Mouse (Mus musculus) CH12.LX (cell line): ENCODE measurements around the gene Ell2. TPM values are rescaled to one million over a fixed set of nuclear protein-coding genes. Genes with fewer than 3 reads are reported as not detected.

Experiments
- DNase-seq: peaks from one replicate; pipeline ENCODE4 v3.0.0-alpha.2; 2013; ENCODE audit errors: extremely low read depth
- H3K27ac ChIP-seq: 2 replicates; pipeline ENCODE4 v1.5.1; 2012; ENCODE audit warnings: low read depth, mild to moderate bottlenecking, control low read depth, moderate library complexity; ENCODE audit not compliant: insufficient read depth
- H3K27me3 ChIP-seq: replicated peaks from 2 replicates; pipeline ENCODE3; 2012; ENCODE audit warnings: inconsistent platforms
- H3K36me3 ChIP-seq, 2 experiments: replicated peaks in 1 of 2; 2 replicates each; pipeline versions ENCODE3 to v1.6.1; 2012; ENCODE audit warnings: inconsistent platforms in 1 of 2, low read length in 1 of 2, mild to moderate bottlenecking in 1 of 2, mixed read lengths in 1 of 2, moderate library complexity in 1 of 2; ENCODE audit not compliant: control insufficient read depth in 1 of 2, insufficient read depth in 1 of 2
- H3K4me1 ChIP-seq, 2 experiments: 2 replicates each; pipeline ENCODE4 v1.6.1; 2012; ENCODE audit warnings: inconsistent platforms in 1 of 2, moderate library complexity in 1 of 2; ENCODE audit not compliant: insufficient read depth in 2 of 2, control insufficient read depth in 1 of 2
- H3K4me2 ChIP-seq: 2 replicates; pipeline ENCODE4 v1.6.1; 2012; ENCODE audit warnings: low read depth, mild to moderate bottlenecking, control low read depth; ENCODE audit not compliant: poor library complexity, insufficient read depth, severe bottlenecking
- H3K4me3 ChIP-seq, 3 experiments: fragments of 150-350 bp in 1 of 3; sonication (generic) in 1 of 3; replicated peaks in 1 of 3; 2 replicates each; pipeline versions ENCODE3 to v1.5.1; 2011 to 2012; ENCODE audit warnings: low read depth in 2 of 3, low read length in 2 of 3, mild to moderate bottlenecking in 2 of 3, moderate library complexity in 2 of 3, control low read depth in 1 of 3, improper control_type of control experiment in 1 of 3, inconsistent platforms in 1 of 3, mixed read lengths in 1 of 3; ENCODE audit not compliant: poor library complexity in 1 of 3
- H3K79me2 ChIP-seq: replicated peaks from 2 replicates; pipeline ENCODE4 v1.6.1; 2012; ENCODE audit warnings: mild to moderate bottlenecking, moderate library complexity; ENCODE audit not compliant: control insufficient read depth, poor library complexity, insufficient read depth, severe bottlenecking; ENCODE audit errors: extremely low read depth
- H3K9ac ChIP-seq: 2 replicates; pipeline ENCODE4 v1.6.1; 2012; ENCODE audit warnings: low read depth, mild to moderate bottlenecking, control low read depth, moderate library complexity; ENCODE audit not compliant: insufficient read depth
- H3K9me3 ChIP-seq: replicated peaks from 2 replicates; pipeline ENCODE3; 2012; ENCODE audit warnings: low read length, inconsistent platforms, mixed read lengths
- CTCF ChIP-seq, 2 experiments: IDR thresholded peaks in 1 of 2; conservative IDR thresholded peaks in 1 of 2; 2 replicates each; pipeline ENCODE4 v1.5.1; 2011 to 2012; ENCODE audit warnings: low read depth in 2 of 2, low read length in 2 of 2, improper control_type of control experiment in 1 of 2, inconsistent platforms in 1 of 2, mild to moderate bottlenecking in 1 of 2, moderate library complexity in 1 of 2
- EP300 ChIP-seq: IDR thresholded peaks from 2 replicates; pipeline ENCODE4 v1.6.1; 2011; ENCODE audit warnings: low read length, improper control_type of control experiment
- ETS1 ChIP-seq: conservative IDR thresholded peaks from 2 replicates; pipeline ENCODE4 v1.6.1; 2012; ENCODE audit warnings: low read depth, mild to moderate bottlenecking, inconsistent platforms, low read length, improper control_type of control experiment, moderate library complexity
- HCFC1 ChIP-seq: IDR thresholded peaks from 2 replicates; pipeline ENCODE4 v1.6.1; 2012; ENCODE audit warnings: low read depth, mild to moderate bottlenecking, inconsistent platforms, low read length, improper control_type of control experiment
- IRF4 ChIP-seq: IDR thresholded peaks from 2 replicates; pipeline ENCODE4 v1.6.1; 2014; ENCODE audit warnings: low read depth, mild to moderate bottlenecking, inconsistent platforms, low read length, improper control_type of control experiment
- JUN ChIP-seq: IDR thresholded peaks from 2 replicates; pipeline ENCODE4 v1.6.1; 2011; ENCODE audit warnings: low read depth, mild to moderate bottlenecking, low read length, improper control_type of control experiment, moderate library complexity; ENCODE audit not compliant: insufficient read depth
- JUND ChIP-seq: conservative IDR thresholded peaks from 2 replicates; pipeline ENCODE4 v1.6.1; 2011; ENCODE audit warnings: low read depth, low read length, improper control_type of control experiment
- KAT2A ChIP-seq: IDR thresholded peaks from 2 replicates; pipeline ENCODE4 v1.6.1; 2012; ENCODE audit warnings: low read length, improper control_type of control experiment, inconsistent platforms; ENCODE audit not compliant: insufficient replicate concordance
- MAX ChIP-seq: IDR thresholded peaks from 2 replicates; pipeline ENCODE4 v1.6.1; 2011; ENCODE audit warnings: low read length, improper control_type of control experiment
- MEF2A ChIP-seq: IDR thresholded peaks from 2 replicates; pipeline ENCODE4 v1.6.1; 2014; ENCODE audit warnings: low read depth, mild to moderate bottlenecking, inconsistent platforms, low read length, improper control_type of control experiment, borderline replicate concordance
- MXI1 ChIP-seq: IDR thresholded peaks from 2 replicates; pipeline ENCODE4 v1.6.1; 2011; ENCODE audit warnings: mild to moderate bottlenecking, low read depth, low read length, improper control_type of control experiment
- MYC ChIP-seq: IDR thresholded peaks from 2 replicates; pipeline ENCODE4 v1.6.1; 2011; ENCODE audit warnings: low read depth, mild to moderate bottlenecking, improper control_type of control experiment, low read length
- NELFE ChIP-seq: IDR thresholded peaks from 2 replicates; pipeline ENCODE4 v1.6.1; 2011; ENCODE audit warnings: low read depth, low read length, improper control_type of control experiment
- POLR2A ChIP-seq: IDR thresholded peaks from 2 replicates; pipeline ENCODE4 v1.6.1; 2011; ENCODE audit warnings: low read depth, mild to moderate bottlenecking, improper control_type of control experiment, low read length
- POLR2AphosphoS2 ChIP-seq: IDR thresholded peaks from 2 replicates; pipeline ENCODE4 v1.6.1; 2011; ENCODE audit warnings: low read depth, low read length, improper control_type of control experiment
- SIN3A ChIP-seq: IDR thresholded peaks from 2 replicates; pipeline ENCODE4 v1.6.1; 2012; ENCODE audit warnings: low read length, improper control_type of control experiment, inconsistent platforms
- SMC3 ChIP-seq: IDR thresholded peaks from 2 replicates; pipeline ENCODE4 v1.6.1; 2011; ENCODE audit warnings: low read depth, low read length, improper control_type of control experiment
- TBP ChIP-seq: conservative IDR thresholded peaks from 2 replicates; pipeline ENCODE4 v1.6.1; 2011; ENCODE audit warnings: low read depth, low read length, improper control_type of control experiment
- UBTF ChIP-seq: IDR thresholded peaks from 2 replicates; pipeline ENCODE4 v1.6.1; 2012; ENCODE audit warnings: low read depth, mild to moderate bottlenecking, inconsistent platforms, low read length, improper control_type of control experiment, moderate library complexity
- ZC3H11A ChIP-seq: IDR thresholded peaks from 2 replicates; pipeline ENCODE4 v1.6.1; 2012; ENCODE audit warnings: low read depth, mild to moderate bottlenecking, inconsistent platforms, low read length, improper control_type of control experiment
- ZMIZ1 ChIP-seq: IDR thresholded peaks from 2 replicates; pipeline ENCODE4 v1.6.1; 2012; ENCODE audit warnings: low read depth, mild to moderate bottlenecking, inconsistent platforms, low read length, improper control_type of control experiment
- dilution Hi-C: fragments of 300-500 bp; cut with MboI; formaldehyde crosslinking; loops from 2 replicates; pipeline ENCODE4 v1.14.3; 2020; ENCODE audit warnings: low sequenced_read_pairs; ENCODE audit not compliant: extremely low pct_unique_long_range_greater_than_20kb, extremely low pct_ligation_motif_present
- in situ Hi-C: fragments of 300-500 bp; cut with MboI; formaldehyde crosslinking; loops from 3 replicates; pipeline ENCODE4 v1.14.3; 2019; ENCODE audit warnings: low sequenced_read_pairs, low pct_ligation_motif_present, low pct_unique_long_range_greater_than_20kb, mixed read lengths
- polyA plus RNA-seq: library from polyadenylated mRNA; unstranded; fragments of >175 nt; gene quantifications from 2 replicates; pipeline ENCODE4 v1.2.1, GENCODE M21; 2012; ENCODE audit warnings: low read depth; ENCODE audit not compliant: insufficient read length
- total RNA-seq, 2 experiments: library from RNA; depleted of rRNA; stranded (reverse); fragments of 300-350 nt in 1 of 2; fragments of >200 nt in 1 of 2; gene quantifications; 2 replicates each; pipeline ENCODE4 v1.2.3; 2012 to 2014

The Ell2 gene
- total and polyA plus RNA-seq, 3 experiments, result 44.4 to 123 (median 50.9) TPM

GRCm38 (mm10) chr13:75789061-75789834, 82.7 kb downstream of the Ell2 start:
- dilution Hi-C loops, result no loop called here
- no peak overlapping the region; the same call in 1 of the 2 replicates for H3K4me2 ChIP-seq
- H3K9me3 ChIP-seq, result no peaks in the 10 kb centered on the region
- peak; percentile 69 for TF ChIP-seq ETS1
- no peak for TF ChIP-seq NELFE
- TF ChIP-seq CTCF (conservative IDR thresholded peaks at IDR 0.05 in 1 of 2, IDR thresholded peaks at IDR 0.05 in 1 of 2; ENCODE audit: low read depth in 2 of 2, low read length in 2 of 2), result no peak
- TF ChIP-seq ZMIZ1, result no peak; the same call in 1 of the 2 replicates
- no peak for TF ChIP-seq SMC3
- peak; percentile 79 for TF ChIP-seq IRF4
- TF ChIP-seq SIN3A, result no peak
- no peak for TF ChIP-seq ZC3H11A
- peak; percentile 65 for TF ChIP-seq JUN
- no peak for TF ChIP-seq HCFC1
- TF ChIP-seq MXI1, result no peak
- peak; percentile 84 for TF ChIP-seq EP300
- TF ChIP-seq MYC, result 0 out of 2 replicates have a peak, but pooled peaks have one; percentile 46
- no peak for TF ChIP-seq MAX
- TF ChIP-seq TBP, result 0 out of 2 replicates have a peak, but pooled peaks have one; percentile 28
- TF ChIP-seq POLR2AphosphoS2, result no peak
- peak; percentile 95 for TF ChIP-seq MEF2A
- TF ChIP-seq KAT2A, result no peak
- TF ChIP-seq UBTF, result no peak
- no peak for TF ChIP-seq POLR2A
- peak; percentile 67; the same call in 1 of the 2 replicates for TF ChIP-seq JUND
- TF ChIP-seq, all 38 proteins: peak for 8
- Histone ChIP-seq H3K27me3 (no peaks in the 10 kb centered on the region), H3K36me3 (peaks cover 0 to 4% of the 10 kb centered on the region in 2 experiments), H3K4me3 (no peak overlapping the region), H3K4me1 (peaks cover 38 to 74% of the 10 kb centered on the region in 2 experiments), H3K27ac (peak overlapping the region; percentile 89), H3K79me2 (no peaks in the 10 kb centered on the region), H3K9ac (peak overlapping the region; percentile 45)
- DNase-seq, result peak; percentile 51
- in situ Hi-C loops, result no loop called here
